Mouse (Mus musculus): Measurements from ENCODE around the gene Tmem88b.

DNA sequence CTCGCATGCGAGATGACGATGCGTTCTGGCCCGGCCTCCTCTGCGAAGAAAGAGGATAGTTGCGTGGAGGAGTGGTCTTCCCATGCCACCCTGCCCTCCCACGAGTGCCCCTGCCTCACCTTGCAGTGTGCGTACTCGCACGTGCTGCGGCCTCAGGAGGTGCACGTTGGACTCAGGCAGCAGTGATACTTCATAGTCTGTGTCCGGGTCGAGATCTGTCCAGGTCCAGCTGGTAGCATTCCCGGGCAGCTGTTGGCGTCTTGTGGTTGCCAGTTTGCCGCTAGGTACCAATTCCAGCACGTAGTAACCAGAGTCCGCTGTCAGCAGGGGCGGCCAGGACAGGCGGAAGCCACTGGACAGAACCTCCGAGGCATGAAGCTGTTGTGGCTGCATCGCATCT lies 15.0 kb downstream of the Tmem88b start:
- TF ChIP-seq CTCF (IDR thresholded peaks at IDR 0.05; ENCODE audit: control insufficient read depth, insufficient read depth, insufficient read length), result no peak
- no peak for TF ChIP-seq MYOG (IDR thresholded peaks at IDR 0.05; ENCODE audit: control insufficient read depth, extremely low read depth, insufficient read length)
- no peak for TF ChIP-seq MAX (IDR thresholded peaks at IDR 0.05)
- no peak for TF ChIP-seq FOSL1 (IDR thresholded peaks at IDR 0.05; ENCODE audit: insufficient read depth, low read length, poor library complexity, severe bottlenecking)
- no peak for TF ChIP-seq USF1 (IDR thresholded peaks at IDR 0.05; ENCODE audit: low read depth)
- TF ChIP-seq CEBPB (IDR thresholded peaks at IDR 0.05; ENCODE audit: low read depth), result no peak
- no peak for TF ChIP-seq MYOD1 (IDR thresholded peaks at IDR 0.05; ENCODE audit: control insufficient read depth, insufficient read length, low read depth)
